Mouse (Mus musculus) midbrain, embryonic 14.5 days (tissue): ENCODE measurements at regions not wholly inside any gene's neighbourhood (a gene's known extent, or its start where the extent isn't known, plus 50 kb on each side); places are given as distances from the start of the nearest gene placed in this dataset.

Source experiments
- ATAC-seq: fragments of 200-750 bp; cut with Nextera tagmentation; 2 replicates; pipeline ENCODE4 v1.8.0; 2017; ENCODE audit warnings: moderate number of reproducible peaks, moderate library complexity; ENCODE audit not compliant: low FRiP score, low TSS enrichment
- DNase-seq: peaks from one replicate; pipeline ENCODE4 v3.0.0-alpha.2; 2015
- H3K27ac ChIP-seq: fragments of 300-500 bp; sonication (generic); replicated peaks from 2 replicates; pipeline ENCODE4 v1.5.1; 2014; ENCODE audit warnings: mild to moderate bottlenecking, low read depth, low read length, moderate library complexity
- H3K27me3 ChIP-seq: fragments of 300-500 bp; sonication (generic); 2 replicates; pipeline ENCODE4 v1.6.1; 2014; ENCODE audit warnings: low read length, control low read depth, mixed read lengths; ENCODE audit not compliant: control insufficient read depth, insufficient read depth
- H3K36me3 ChIP-seq: fragments of 300-500 bp; sonication (generic); 2 replicates; pipeline ENCODE4 v1.6.1; 2014; ENCODE audit warnings: low read length, control low read depth; ENCODE audit not compliant: control insufficient read depth, insufficient read depth
- H3K4me1 ChIP-seq: fragments of 300-500 bp; sonication (generic); 2 replicates; pipeline ENCODE4 v1.6.1; 2014; ENCODE audit warnings: mild to moderate bottlenecking, antibody characterized with exemption, low read length, control low read depth; ENCODE audit not compliant: control insufficient read depth, insufficient read depth
- H3K4me2 ChIP-seq: fragments of 300-500 bp; sonication (generic); 2 replicates; pipeline ENCODE4 v1.6.1; 2014; ENCODE audit warnings: mild to moderate bottlenecking, low read length, moderate library complexity
- H3K4me3 ChIP-seq: fragments of 300-500 bp; sonication (generic); replicated peaks from 2 replicates; pipeline ENCODE4 v1.5.1; 2014; ENCODE audit warnings: low read depth, low read length
- H3K9ac ChIP-seq: fragments of 300-500 bp; sonication (generic); replicated peaks from 2 replicates; pipeline ENCODE4 v1.6.1; 2014; ENCODE audit warnings: mild to moderate bottlenecking, low read length, moderate library complexity
- H3K9me3 ChIP-seq: fragments of 300-500 bp; sonication (generic); 2 replicates; pipeline ENCODE4 v1.6.1; 2016; ENCODE audit warnings: low read length, control low read depth, mixed read lengths; ENCODE audit not compliant: control insufficient read depth
- WGBS: fragments of 180-500 bp; shearing (Covaris S2); extraction: QIAGEN DNeasy Blood & Tissue Kit; methylation state at CpG from one replicate; pipeline ENCODE4 v1.1.7; 2014; 5-methylcytosine and 5-hydroxymethylcytosine counted together

DNA sequence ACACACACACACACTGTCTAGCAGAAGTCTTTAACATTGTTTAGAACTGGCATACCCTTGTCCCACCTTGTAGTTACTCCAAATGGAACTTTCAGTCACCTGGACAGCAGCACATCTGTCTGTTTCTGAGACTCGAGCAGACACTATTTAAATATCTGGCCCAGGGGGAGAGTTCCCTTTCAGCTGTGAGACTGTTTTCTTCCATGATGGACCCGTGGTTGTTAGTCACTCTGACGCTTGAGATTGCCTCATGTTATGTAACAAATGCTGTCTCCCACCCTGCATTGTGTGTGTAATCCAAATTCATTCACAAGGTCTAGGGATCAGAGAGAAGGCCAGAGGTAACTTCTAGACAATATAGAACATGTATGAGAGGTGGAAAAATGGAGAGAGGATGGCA, 174.2 kb downstream of the Otol1 start:
- 69% methylated on average over 3 of the region's 3 CpGs for WGBS
- Histone ChIP-seq H3K27ac (no peak overlapping the region), H3K27me3 (no peaks in the 10 kb centered on the region), H3K4me2 (no peak overlapping the region), H3K9me3 (no peaks in the 10 kb centered on the region), H3K36me3 (no peaks in the 10 kb centered on the region), H3K9ac (no peak overlapping the region), H3K4me3 (no peak overlapping the region), H3K4me1 (no peaks in the 10 kb centered on the region)
- no peak for DNase-seq
- no peak for ATAC-seq

DNA sequence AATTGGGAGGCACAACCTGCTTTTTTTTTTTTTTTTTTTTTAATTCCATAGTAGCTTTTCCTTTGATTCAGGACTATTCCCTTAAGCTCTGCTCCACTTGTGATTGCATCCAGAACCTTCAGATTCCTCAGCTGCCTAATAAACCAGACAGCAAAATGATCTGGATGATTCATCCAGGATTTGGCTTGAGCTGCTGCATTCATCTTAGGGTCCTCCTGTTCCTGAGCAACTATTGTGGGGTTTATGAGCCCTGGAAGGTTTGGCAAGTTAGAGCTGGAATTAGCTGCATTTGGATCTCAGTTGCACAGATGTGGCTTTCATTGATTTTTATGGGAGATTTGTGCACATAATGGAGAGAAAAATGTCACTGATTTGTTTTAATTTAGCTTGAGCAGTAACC, 183.3 kb downstream of the Otol1 start:
- Histone ChIP-seq H3K4me2 (no peak overlapping the region), H3K4me3 (no peak overlapping the region), H3K36me3 (no peaks in the 10 kb centered on the region), H3K9me3 (no peaks in the 10 kb centered on the region), H3K27ac (no peak overlapping the region), H3K9ac (no peak overlapping the region), H3K4me1 (no peaks in the 10 kb centered on the region), H3K27me3 (no peaks in the 10 kb centered on the region)
- ATAC-seq (no peak), DNase-seq (no peak)

DNA sequence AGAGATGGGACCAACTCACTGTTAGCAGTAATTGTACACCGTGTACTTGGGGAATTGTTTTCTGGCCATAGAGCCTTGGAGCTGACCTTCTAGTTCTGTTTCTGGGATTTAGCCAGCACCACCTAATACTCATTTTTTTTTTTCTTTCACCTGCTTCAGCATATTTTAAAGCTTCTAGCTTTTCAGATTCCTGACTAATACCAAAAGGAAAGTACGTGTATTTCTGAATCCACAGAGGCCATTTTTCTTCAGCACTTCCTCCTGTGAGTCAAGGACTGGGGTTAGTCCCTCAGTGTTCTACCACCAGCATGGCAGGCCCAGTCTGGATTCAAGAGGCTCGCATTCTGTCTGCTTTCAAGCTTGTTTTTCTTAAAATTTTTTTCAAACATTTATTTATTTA, 189.3 kb downstream of the Otol1 start:
- DNase-seq (no peak), ATAC-seq (no peak)
- H3K4me2 ChIP-seq, result no peak overlapping the region
- no peak overlapping the region for H3K4me3 ChIP-seq
- H3K9me3 ChIP-seq, result no peaks in the 10 kb centered on the region
- H3K27ac ChIP-seq, result no peak overlapping the region
- H3K36me3 ChIP-seq, result no peaks in the 10 kb centered on the region
- no peaks in the 10 kb centered on the region for H3K27me3 ChIP-seq
- no peaks in the 10 kb centered on the region for H3K4me1 ChIP-seq
- H3K9ac ChIP-seq, result no peak overlapping the region
- WGBS, result 94% methylated on average over 3 of the region's 3 CpGs

DNA sequence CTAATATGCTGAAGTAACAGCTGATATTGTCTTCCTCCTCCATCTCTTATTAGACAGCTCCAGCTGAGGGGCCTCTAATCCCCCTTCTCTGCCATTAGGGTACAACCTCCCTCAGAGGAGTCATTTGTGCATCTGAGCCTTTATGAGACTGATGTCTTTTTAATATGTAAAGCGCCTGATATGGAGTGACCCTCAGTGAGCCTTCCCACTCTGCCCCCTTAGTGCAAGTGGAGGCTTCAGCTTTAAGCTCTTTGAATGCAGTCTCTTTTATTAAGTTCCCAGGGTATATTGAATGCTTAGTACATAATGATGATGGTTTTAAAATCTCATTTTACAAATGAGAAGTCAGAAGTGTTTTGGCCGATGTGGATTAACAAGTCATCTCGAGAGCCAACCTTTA, 191.5 kb downstream of the Otol1 start:
- no peaks in the 10 kb centered on the region for H3K36me3 ChIP-seq

DNA sequence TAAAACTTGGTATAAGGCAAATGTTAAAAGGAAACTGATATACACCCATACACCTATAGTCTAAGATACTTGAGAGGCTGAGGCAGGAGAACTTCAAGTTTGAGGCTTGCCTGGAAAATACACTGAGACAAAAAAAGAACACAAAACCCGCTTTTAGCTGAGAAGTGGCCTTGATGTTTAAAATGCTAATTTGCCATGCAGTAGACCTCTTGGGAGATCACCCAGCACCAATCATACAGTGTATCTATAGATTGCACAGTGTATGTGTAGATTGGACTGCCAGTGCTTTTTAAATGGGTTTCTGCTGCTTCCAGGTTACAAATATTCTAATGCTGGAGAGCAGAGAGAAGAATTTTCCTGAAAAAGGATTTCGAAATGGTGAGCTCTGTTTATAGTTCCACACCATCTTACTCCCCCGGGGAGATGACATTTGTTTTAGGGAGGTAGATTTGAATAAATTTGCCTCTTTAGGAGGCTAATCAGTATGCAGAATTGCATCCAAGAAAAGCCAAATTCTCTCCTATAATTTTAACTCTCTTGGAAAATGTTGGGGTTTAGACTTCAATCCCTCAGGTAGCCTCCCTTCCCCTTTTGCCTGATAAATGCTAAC, 194.0 kb downstream of the Otol1 start:
- Histone ChIP-seq H3K4me1 (no peaks in the 10 kb centered on the region), H3K27ac (no peak overlapping the region), H3K9me3 (no peaks in the 10 kb centered on the region), H3K9ac (no peak overlapping the region), H3K27me3 (no peaks in the 10 kb centered on the region), H3K4me2 (no peak overlapping the region), H3K36me3 (no peaks in the 10 kb centered on the region), H3K4me3 (no peak overlapping the region)
- WGBS, result 73% methylated on average over 3 of the region's 3 CpGs
- ATAC-seq (no peak), DNase-seq (no peak)

More for the DNA sequence above, 191.5 kb downstream of the Otol1 start:
- H3K4me2 ChIP-seq, result no peak overlapping the region
- no peak for DNase-seq
- H3K4me1 ChIP-seq, result no peaks in the 10 kb centered on the region
- ATAC-seq, result no peak
- no peaks in the 10 kb centered on the region for H3K27me3 ChIP-seq
- H3K9ac ChIP-seq, result no peak overlapping the region
- no peak overlapping the region for H3K4me3 ChIP-seq
- 48% methylated on average over 3 of the region's 3 CpGs for WGBS
- no peaks in the 10 kb centered on the region for H3K9me3 ChIP-seq
- H3K27ac ChIP-seq, result no peak overlapping the region

DNA sequence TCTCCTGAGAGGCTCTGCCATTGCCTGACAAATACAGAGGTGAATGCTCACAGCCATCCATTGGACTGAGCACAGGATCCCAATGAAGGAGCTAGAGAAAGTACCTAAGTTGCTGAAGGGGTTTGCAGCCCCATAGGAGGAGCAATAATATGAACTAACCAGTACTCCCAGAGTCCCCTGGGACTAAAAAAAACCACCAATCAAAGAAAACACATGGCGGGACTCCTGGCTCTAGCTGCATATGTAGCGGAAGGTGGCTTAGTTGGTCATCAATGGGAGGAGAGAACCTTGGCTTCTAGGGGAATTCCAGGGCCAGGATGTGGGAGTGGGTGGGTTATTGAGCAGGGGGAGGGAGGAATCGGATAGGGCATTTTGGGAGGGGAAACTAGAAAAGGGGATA, 207.8 kb downstream of the Otol1 start:
- ATAC-seq (no peak), DNase-seq (no peak)
- Histone ChIP-seq H3K36me3 (no peaks in the 10 kb centered on the region), H3K4me1 (no peaks in the 10 kb centered on the region), H3K9me3 (no peaks in the 10 kb centered on the region), H3K27me3 (no peaks in the 10 kb centered on the region), H3K9ac (no peak overlapping the region), H3K27ac (no peak overlapping the region), H3K4me3 (no peak overlapping the region), H3K4me2 (no peak overlapping the region)
- 92% methylated on average over 3 of the region's 3 CpGs for WGBS

DNA sequence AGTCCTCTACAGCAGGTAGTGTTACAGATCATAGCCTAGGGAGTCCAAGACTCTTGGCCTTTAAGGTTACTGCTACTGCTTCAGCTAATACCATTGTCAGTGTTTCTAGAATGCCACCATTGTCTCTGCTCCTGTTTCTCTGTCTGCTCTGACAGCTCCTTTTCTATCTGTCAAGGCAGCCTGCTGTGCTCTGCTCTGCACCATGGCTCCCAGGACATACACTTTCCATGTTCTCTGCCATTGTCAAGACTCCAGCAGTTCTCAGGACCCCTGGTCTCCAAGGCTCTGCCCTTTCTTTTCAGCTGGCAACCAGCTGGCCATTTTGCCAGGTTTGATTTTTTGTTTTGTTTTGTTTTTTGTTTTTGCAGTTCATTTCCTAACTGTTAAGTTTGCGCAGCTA, 208.7 kb downstream of the Otol1 start:
- Histone ChIP-seq H3K9ac (no peak overlapping the region), H3K4me3 (no peak overlapping the region), H3K27ac (no peak overlapping the region), H3K36me3 (no peaks in the 10 kb centered on the region), H3K4me1 (no peaks in the 10 kb centered on the region), H3K27me3 (no peaks in the 10 kb centered on the region), H3K4me2 (no peak overlapping the region), H3K9me3 (no peaks in the 10 kb centered on the region)
- DNase-seq, result no peak
- ATAC-seq, result no peak
- 59% methylated on average over 1 of the region's 1 CpGs for WGBS

DNA sequence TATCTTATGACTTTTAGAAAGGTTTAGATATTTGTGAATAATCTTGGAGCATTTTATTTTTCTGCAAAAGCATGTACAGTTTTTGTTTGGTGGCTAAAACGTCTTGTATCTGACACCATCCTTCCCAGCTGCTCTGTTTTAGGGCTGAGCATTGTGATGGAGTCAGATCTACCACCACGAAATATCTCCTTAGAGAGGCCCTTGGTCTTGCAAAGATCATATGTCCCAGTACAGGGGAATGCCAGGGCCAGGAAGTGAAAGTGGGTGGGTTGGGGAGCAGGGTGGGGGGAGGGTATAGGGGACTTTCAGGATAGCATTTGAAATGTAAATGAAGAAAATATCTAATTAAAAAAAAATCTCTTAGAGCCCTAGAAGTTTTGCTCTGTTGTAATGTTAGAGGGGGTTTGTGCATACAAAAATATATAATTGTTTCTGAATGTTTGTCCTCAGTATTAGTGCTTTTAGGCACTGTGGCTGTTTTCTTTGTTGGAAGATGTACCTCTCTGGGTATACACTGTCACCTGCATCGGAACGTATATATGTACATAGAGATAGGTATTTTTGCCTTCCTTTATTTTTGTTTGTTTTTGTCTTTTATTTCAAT, 211.4 kb downstream of the Otol1 start:
- Histone ChIP-seq H3K27me3 (no peaks in the 10 kb centered on the region), H3K4me1 (no peaks in the 10 kb centered on the region), H3K36me3 (no peaks in the 10 kb centered on the region), H3K4me2 (no peak overlapping the region), H3K27ac (no peak overlapping the region), H3K4me3 (no peak overlapping the region), H3K9me3 (no peaks in the 10 kb centered on the region), H3K9ac (no peak overlapping the region)
- ATAC-seq, result no peak
- WGBS, result 85% methylated on average over 4 of the region's 4 CpGs
- no peak for DNase-seq

DNA sequence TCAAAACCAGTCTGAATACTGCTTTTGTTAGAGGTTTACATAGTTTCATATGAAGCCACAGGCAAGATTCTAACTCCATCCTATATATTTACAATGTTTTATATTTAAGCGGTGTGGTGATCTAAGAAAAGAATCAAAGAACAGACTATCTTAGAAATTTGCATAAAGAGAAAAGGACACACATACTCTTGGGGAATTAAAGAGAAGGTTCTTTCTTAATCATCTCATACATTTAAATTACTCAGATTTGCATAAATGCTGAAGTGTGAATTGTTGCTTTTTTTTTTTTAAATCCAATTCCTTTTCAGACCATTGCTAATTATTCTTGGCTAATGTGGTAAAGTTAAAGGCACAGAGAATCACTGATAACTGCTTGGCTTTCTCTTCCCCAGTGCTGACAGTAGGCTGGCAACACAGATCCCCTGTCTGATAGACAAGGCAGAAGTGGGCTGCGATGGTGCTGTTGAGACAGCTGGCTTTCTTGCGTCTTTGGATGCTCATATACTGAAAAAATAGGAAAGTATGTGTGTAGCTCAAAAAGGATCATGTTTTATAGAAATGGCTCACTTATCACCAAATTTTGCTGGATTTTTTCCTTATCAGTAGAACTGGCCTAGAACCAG, 216.1 kb downstream of the Otol1 start:
- peak; percentile 41 for DNase-seq

More for the DNA sequence above, 216.1 kb downstream of the Otol1 start:
- Histone ChIP-seq H3K36me3 (no peaks in the 10 kb centered on the region), H3K9me3 (no peaks in the 10 kb centered on the region), H3K27me3 (no peaks in the 10 kb centered on the region), H3K4me3 (no peak overlapping the region), H3K27ac (no peak overlapping the region), H3K9ac (no peak overlapping the region), H3K4me2 (no peak overlapping the region), H3K4me1 (no peaks in the 10 kb centered on the region)
- ATAC-seq, result peak; percentile 65; the same call in 1 of the 2 replicates
- 45% methylated on average over 3 of the region's 3 CpGs for WGBS
